Mouse (Mus musculus): ENCODE data around the gene Ttyh3.

DNA sequence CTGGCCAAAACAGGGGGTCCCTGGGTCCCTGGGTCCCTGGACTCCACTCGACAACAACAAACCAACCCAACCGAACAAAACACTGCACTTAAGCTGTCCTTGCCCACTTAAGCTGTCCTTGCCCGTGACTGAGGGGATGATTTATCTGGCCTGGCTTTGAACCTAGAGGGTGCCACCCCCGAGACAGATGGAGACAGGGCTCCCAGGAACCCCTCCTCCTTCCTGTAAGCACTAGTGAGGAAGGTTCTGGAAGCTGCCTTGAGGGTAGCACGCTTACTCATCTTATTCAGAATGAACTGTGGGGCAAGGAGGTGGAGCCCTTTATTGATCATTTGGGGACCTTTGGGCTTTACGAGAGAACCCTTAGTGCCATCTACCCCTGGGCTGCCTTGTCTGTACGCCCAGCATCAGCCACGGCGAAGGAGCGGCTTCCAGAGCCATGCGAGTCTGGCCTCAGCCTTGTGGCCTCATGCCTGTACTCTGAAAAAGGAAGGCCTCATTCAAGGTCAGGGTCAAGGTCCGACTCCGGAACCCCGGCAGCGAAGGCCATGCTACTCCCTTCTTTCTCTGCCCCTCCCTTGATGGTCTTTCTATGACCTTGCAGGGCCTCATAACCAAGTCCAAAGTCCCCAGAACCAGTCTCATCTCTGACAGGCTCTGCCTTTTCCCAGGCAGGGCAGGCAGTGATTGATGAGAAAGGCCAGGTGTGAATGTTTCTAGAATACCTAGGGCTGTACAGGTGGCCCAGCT lies 5.4 kb upstream of the Ttyh3 start:
- TF ChIP-seq CTCF (IDR thresholded peaks at IDR 0.05; ENCODE audit: low read depth): no peak
- TF ChIP-seq EP300 (optimal IDR thresholded peaks at IDR 0.05): no peak

All from stomach, postnatal 0 days (tissue).